Mouse (Mus musculus) lung, postnatal 0 days (tissue): ENCODE results near the gene Txnl4b. TPM values are rescaled to one million over a fixed set of nuclear protein-coding genes. Genes with fewer than 3 reads are reported as not detected.

Source experiments
- ATAC-seq: fragments of 200-750 bp; cut with Nextera tagmentation; 2 replicates; pipeline ENCODE4 v1.8.0; 2017; ENCODE audit warnings: moderate library complexity
- DNase-seq: peaks from one replicate; pipeline ENCODE4 v3.0.0-alpha.2; 2016; ENCODE audit warnings: low spot score
- H3K27ac ChIP-seq: fragments of 300-500 bp; sonication (generic); 2 replicates; pipeline ENCODE4 v1.5.1; 2014; ENCODE audit warnings: antibody characterized with exemption, mild to moderate bottlenecking, low read length, mixed read lengths
- H3K27me3 ChIP-seq: fragments of 300-500 bp; sonication (generic); replicated peaks from 2 replicates; pipeline ENCODE4 v1.6.1; 2014; ENCODE audit warnings: low read length, mixed read lengths; ENCODE audit not compliant: insufficient read depth
- H3K36me3 ChIP-seq: fragments of 300-500 bp; sonication (generic); 2 replicates; pipeline ENCODE4 v1.6.1; 2014; ENCODE audit warnings: low read length, mixed read lengths; ENCODE audit not compliant: insufficient read depth
- H3K4me1 ChIP-seq: fragments of 300-500 bp; sonication (generic); 2 replicates; pipeline ENCODE4 v1.6.1; 2014; ENCODE audit warnings: antibody characterized with exemption, low read depth, low read length, mixed read lengths; ENCODE audit not compliant: insufficient read depth
- H3K4me2 ChIP-seq: fragments of 300-500 bp; sonication (generic); replicated peaks from 2 replicates; pipeline ENCODE4 v1.6.1; 2014; ENCODE audit warnings: low read depth, mild to moderate bottlenecking, low read length, moderate library complexity, mixed read lengths
- H3K4me3 ChIP-seq: fragments of 300-500 bp; sonication (generic); 2 replicates; pipeline ENCODE4 v1.5.1; 2014; ENCODE audit warnings: low read depth, low read length
- H3K9ac ChIP-seq: fragments of 300-500 bp; sonication (generic); replicated peaks from 2 replicates; pipeline ENCODE4 v1.6.1; 2014; ENCODE audit warnings: low read depth, mild to moderate bottlenecking
- H3K9me3 ChIP-seq: fragments of 300-500 bp; sonication (generic); 2 replicates; pipeline ENCODE4 v1.6.1; 2016; ENCODE audit warnings: low read length, mixed read lengths
- CTCF ChIP-seq: IDR thresholded peaks from 2 replicates; pipeline ENCODE4 v1.5.1; 2016; ENCODE audit warnings: antibody characterized with exemption, mild to moderate bottlenecking
- EP300 ChIP-seq: IDR thresholded peaks from 2 replicates; pipeline ENCODE4 v1.6.1; 2016; ENCODE audit warnings: antibody characterized with exemption, mild to moderate bottlenecking, control low read depth
- WGBS: fragments of 180-500 bp; shearing (Covaris S2); extraction: QIAGEN DNeasy Blood & Tissue Kit; methylation state at CpG from one replicate; pipeline ENCODE4 v1.1.7; 2014; 5-methylcytosine and 5-hydroxymethylcytosine counted together
- polyA plus RNA-seq: library from polyadenylated mRNA; unstranded; fragments of >200 nt; fragmentation: Nextera tagmentation; extraction: Ambion mirVana; gene quantifications from 2 replicates; pipeline ENCODE4 v1.2.1, GENCODE M21; 2015

Gene Txnl4b
- polyA plus RNA-seq, 1 experiment from 2014 or later, result 25.0 TPM

- Histone ChIP-seq H3K4me1 (no peaks in the 10 kb centered on the region), H3K9me3 (no peaks in the 10 kb centered on the region), H3K9ac (no peak overlapping the region), H3K36me3 (no peaks in the 10 kb centered on the region), H3K27me3 (no peaks in the 10 kb centered on the region), H3K27ac (no peak overlapping the region), H3K4me3 (no peak overlapping the region), H3K4me2 (no peak overlapping the region)
- TF ChIP-seq CTCF (no peak), EP300 (no peak)
- ATAC-seq (no peak), DNase-seq (no peak)
- WGBS, result 86% methylated on average over 9 of the region's 9 CpGs
Observed at GRCm38 (mm10) chr8:109590901-109591300, 25.2 kb downstream of the Txnl4b start.

GRCm38 (mm10) chr8:109591367-109591766 is 25.7 kb downstream of the Txnl4b start:
- H3K4me2 ChIP-seq, result no peak overlapping the region
- no peak overlapping the region for H3K9ac ChIP-seq
- H3K36me3 ChIP-seq, result no peaks in the 10 kb centered on the region
- ATAC-seq (no peak), DNase-seq (no peak)
- H3K27me3 ChIP-seq, result no peaks in the 10 kb centered on the region
- TF ChIP-seq CTCF (no peak), EP300 (no peak)
- no peaks in the 10 kb centered on the region for H3K9me3 ChIP-seq
- H3K27ac ChIP-seq, result no peak overlapping the region
- H3K4me3 ChIP-seq, result no peak overlapping the region
- WGBS, result 84% methylated on average over 3 of the region's 3 CpGs
- no peaks in the 10 kb centered on the region for H3K4me1 ChIP-seq

- Histone ChIP-seq H3K4me2 (no peak overlapping the region), H3K4me1 (no peaks in the 10 kb centered on the region), H3K27ac (no peak overlapping the region), H3K4me3 (no peak overlapping the region), H3K27me3 (no peaks in the 10 kb centered on the region), H3K9ac (no peak overlapping the region), H3K9me3 (no peaks in the 10 kb centered on the region), H3K36me3 (no peaks in the 10 kb centered on the region)
- ATAC-seq (no peak), DNase-seq (no peak)
- TF ChIP-seq CTCF (no peak), EP300 (no peak)
- 79% methylated on average over 5 of the region's 5 CpGs for WGBS
Observed at GRCm38 (mm10) chr8:109592164-109592563, 26.5 kb downstream of the Txnl4b start.

GRCm38 (mm10) chr8:109593117-109593788 is 27.6 kb downstream of the Txnl4b start:
- DNase-seq, result peak; percentile 84
- Histone ChIP-seq H3K36me3 (no peaks in the 10 kb centered on the region), H3K9me3 (no peaks in the 10 kb centered on the region), H3K4me2 (no peak overlapping the region), H3K9ac (no peak overlapping the region), H3K4me1 (no peaks in the 10 kb centered on the region), H3K4me3 (no peak overlapping the region), H3K27ac (no peak overlapping the region), H3K27me3 (no peaks in the 10 kb centered on the region)
- 47% methylated on average over 6 of the region's 6 CpGs for WGBS
- TF ChIP-seq CTCF (peak; percentile 71), EP300 (peak; percentile 54)
- ATAC-seq, result peak; percentile 79

- H3K27me3 ChIP-seq, result no peaks in the 10 kb centered on the region
- no peak overlapping the region for H3K27ac ChIP-seq
- DNase-seq (peak; percentile 67), ATAC-seq (peak; percentile 53)
- H3K4me1 ChIP-seq, result no peaks in the 10 kb centered on the region
- no peak overlapping the region for H3K9ac ChIP-seq
- no peaks in the 10 kb centered on the region for H3K36me3 ChIP-seq
- no peak overlapping the region for H3K4me3 ChIP-seq
- H3K4me2 ChIP-seq, result no peak overlapping the region
- WGBS, result 51% methylated on average over 8 of the region's 8 CpGs
- no peak for TF ChIP-seq EP300
- peak; percentile 94 for TF ChIP-seq CTCF
- H3K9me3 ChIP-seq, result no peaks in the 10 kb centered on the region
Observed at GRCm38 (mm10) chr8:109595854-109596253, 30.2 kb downstream of the Txnl4b start.

- 76% methylated on average over 2 of the region's 2 CpGs for WGBS
- ATAC-seq (no peak), DNase-seq (no peak)
- Histone ChIP-seq H3K27ac (no peak overlapping the region), H3K4me1 (0 out of 2 replicates have a peak, but pooled peaks cover 11% of the 10 kb centered on the region), H3K36me3 (peaks cover 5% of the 10 kb centered on the region; the same call in 1 of the 2 replicates), H3K9me3 (no peaks in the 10 kb centered on the region), H3K27me3 (no peaks in the 10 kb centered on the region), H3K4me3 (no peak overlapping the region), H3K9ac (no peak overlapping the region), H3K4me2 (no peak overlapping the region)
- TF ChIP-seq EP300, result no peak
- TF ChIP-seq CTCF, result no peak
Observed at GRCm38 (mm10) chr8:109606725-109607124, 41.0 kb downstream of the Txnl4b start.
